Mouse (Mus musculus): ENCODE measurements around the gene L3mbtl4. TPM values are rescaled to one million over a fixed set of nuclear protein-coding genes. Genes with fewer than 3 reads are reported as not detected.

L3mbtl4 gene
- polyA plus RNA-seq, 1 experiment, result not detected

GRCm38 (mm10) chr17:68750513-68750912 lies 476.9 kb downstream of the L3mbtl4 start:
- no peak overlapping the region for H3K27ac ChIP-seq (ENCODE audit: control insufficient read depth, insufficient read depth, low read length)
- TF ChIP-seq CTCF (IDR thresholded peaks at IDR 0.05; ENCODE audit: borderline replicate concordance, control insufficient read depth, extremely low read depth, insufficient read depth, low read length, poor library complexity) (no peak), POLR2A (IDR thresholded peaks at IDR 0.05; ENCODE audit: control insufficient read depth, extremely low read depth, insufficient read depth, low read length, poor library complexity) (no peak)
- no peaks in the 10 kb centered on the region for H3K4me1 ChIP-seq (replicated peaks; ENCODE audit: control insufficient read depth, insufficient read depth, low read length)
- no peak for DNase-seq
- H3K27me3 ChIP-seq (ENCODE audit: control insufficient read depth, insufficient read depth, low read length), result no peaks in the 10 kb centered on the region
- no peaks in the 10 kb centered on the region for H3K36me3 ChIP-seq (ENCODE audit: control insufficient read depth, insufficient read depth, low read length)
- no peak overlapping the region for H3K4me3 ChIP-seq (ENCODE audit: control insufficient read depth, insufficient read depth, low read length)
- WGBS, result 80% methylated on average over 6 of the region's 6 CpGs

GRCm38 (mm10) chr17:68753112-68753511 lies 479.5 kb downstream of the L3mbtl4 start:
- DNase-seq, result no peak
- Histone ChIP-seq H3K36me3 (ENCODE audit: control insufficient read depth, insufficient read depth, low read length) (no peaks in the 10 kb centered on the region), H3K4me3 (ENCODE audit: control insufficient read depth, insufficient read depth, low read length) (no peak overlapping the region), H3K27me3 (ENCODE audit: control insufficient read depth, insufficient read depth, low read length) (no peaks in the 10 kb centered on the region), H3K4me1 (replicated peaks; ENCODE audit: control insufficient read depth, insufficient read depth, low read length) (no peaks in the 10 kb centered on the region), H3K27ac (ENCODE audit: control insufficient read depth, insufficient read depth, low read length) (no peak overlapping the region)
- TF ChIP-seq POLR2A (IDR thresholded peaks at IDR 0.05; ENCODE audit: control insufficient read depth, extremely low read depth, insufficient read depth, low read length, poor library complexity) (no peak), CTCF (IDR thresholded peaks at IDR 0.05; ENCODE audit: borderline replicate concordance, control insufficient read depth, extremely low read depth, insufficient read depth, low read length, poor library complexity) (no peak)
- 87% methylated on average over 7 of the region's 7 CpGs for WGBS

- 94% methylated on average over 11 of the region's 11 CpGs for WGBS
- H3K36me3 ChIP-seq (ENCODE audit: control insufficient read depth, insufficient read depth, low read length), result no peaks in the 10 kb centered on the region
- no peak for DNase-seq
- no peak for TF ChIP-seq CTCF (IDR thresholded peaks at IDR 0.05; ENCODE audit: borderline replicate concordance, control insufficient read depth, extremely low read depth, insufficient read depth, low read length, poor library complexity)
- no peak overlapping the region for H3K27ac ChIP-seq (ENCODE audit: control insufficient read depth, insufficient read depth, low read length)
- no peak overlapping the region for H3K4me3 ChIP-seq (ENCODE audit: control insufficient read depth, insufficient read depth, low read length)
- H3K27me3 ChIP-seq (ENCODE audit: control insufficient read depth, insufficient read depth, low read length), result no peaks in the 10 kb centered on the region
- H3K4me1 ChIP-seq (replicated peaks; ENCODE audit: control insufficient read depth, insufficient read depth, low read length), result no peaks in the 10 kb centered on the region
Observed at GRCm38 (mm10) chr17:68754789-68755188, 481.2 kb downstream of the L3mbtl4 start.

GRCm38 (mm10) chr17:68758428-68758827 lies 484.8 kb downstream of the L3mbtl4 start:
- 40% methylated on average over 5 of the region's 5 CpGs for WGBS
- TF ChIP-seq CTCF (IDR thresholded peaks at IDR 0.05; ENCODE audit: borderline replicate concordance, control insufficient read depth, extremely low read depth, insufficient read depth, low read length, poor library complexity), result no peak
- TF ChIP-seq POLR2A (IDR thresholded peaks at IDR 0.05; ENCODE audit: control insufficient read depth, extremely low read depth, insufficient read depth, low read length, poor library complexity), result no peak
- H3K27me3 ChIP-seq (ENCODE audit: control insufficient read depth, insufficient read depth, low read length), result no peaks in the 10 kb centered on the region
- H3K4me1 ChIP-seq (replicated peaks; ENCODE audit: control insufficient read depth, insufficient read depth, low read length), result no peaks in the 10 kb centered on the region
- H3K27ac ChIP-seq (ENCODE audit: control insufficient read depth, insufficient read depth, low read length), result no peak overlapping the region
- no peak for DNase-seq
- H3K36me3 ChIP-seq (ENCODE audit: control insufficient read depth, insufficient read depth, low read length), result no peaks in the 10 kb centered on the region
- H3K4me3 ChIP-seq (ENCODE audit: control insufficient read depth, insufficient read depth, low read length), result no peak overlapping the region

GRCm38 (mm10) chr17:68758936-68759335 lies 485.3 kb downstream of the L3mbtl4 start:
- no peak for DNase-seq
- Histone ChIP-seq H3K36me3 (ENCODE audit: control insufficient read depth, insufficient read depth, low read length) (no peaks in the 10 kb centered on the region), H3K27me3 (ENCODE audit: control insufficient read depth, insufficient read depth, low read length) (no peaks in the 10 kb centered on the region), H3K4me1 (replicated peaks; ENCODE audit: control insufficient read depth, insufficient read depth, low read length) (no peaks in the 10 kb centered on the region), H3K4me3 (ENCODE audit: control insufficient read depth, insufficient read depth, low read length) (no peak overlapping the region), H3K27ac (ENCODE audit: control insufficient read depth, insufficient read depth, low read length) (no peak overlapping the region)
- TF ChIP-seq CTCF (IDR thresholded peaks at IDR 0.05; ENCODE audit: borderline replicate concordance, control insufficient read depth, extremely low read depth, insufficient read depth, low read length, poor library complexity) (no peak), POLR2A (IDR thresholded peaks at IDR 0.05; ENCODE audit: control insufficient read depth, extremely low read depth, insufficient read depth, low read length, poor library complexity) (no peak)
- WGBS, result 88% methylated on average over 3 of the region's 3 CpGs

- H3K27me3 ChIP-seq (ENCODE audit: control insufficient read depth, insufficient read depth, low read length), result no peaks in the 10 kb centered on the region
Observed at GRCm38 (mm10) chr17:68759978-68760377, 486.4 kb downstream of the L3mbtl4 start.

GRCm38 (mm10) chr17:68764329-68764880 lies 490.8 kb downstream of the L3mbtl4 start:
- 87% methylated on average over 10 of the region's 10 CpGs for WGBS
- no peak for DNase-seq
- Histone ChIP-seq H3K36me3 (ENCODE audit: control insufficient read depth, insufficient read depth, low read length) (no peaks in the 10 kb centered on the region), H3K27me3 (ENCODE audit: control insufficient read depth, insufficient read depth, low read length) (no peaks in the 10 kb centered on the region), H3K4me1 (replicated peaks; ENCODE audit: control insufficient read depth, insufficient read depth, low read length) (no peaks in the 10 kb centered on the region), H3K27ac (ENCODE audit: control insufficient read depth, insufficient read depth, low read length) (no peak overlapping the region), H3K4me3 (ENCODE audit: control insufficient read depth, insufficient read depth, low read length) (no peak overlapping the region)
- TF ChIP-seq CTCF (IDR thresholded peaks at IDR 0.05; ENCODE audit: borderline replicate concordance, control insufficient read depth, extremely low read depth, insufficient read depth, low read length, poor library complexity), result no peak

More at GRCm38 (mm10) chr17:68759978-68760377, 486.4 kb downstream of the L3mbtl4 start:
- DNase-seq, result no peak
- Histone ChIP-seq H3K36me3 (ENCODE audit: control insufficient read depth, insufficient read depth, low read length) (no peaks in the 10 kb centered on the region), H3K27ac (ENCODE audit: control insufficient read depth, insufficient read depth, low read length) (no peak overlapping the region), H3K4me1 (replicated peaks; ENCODE audit: control insufficient read depth, insufficient read depth, low read length) (no peaks in the 10 kb centered on the region), H3K4me3 (ENCODE audit: control insufficient read depth, insufficient read depth, low read length) (no peak overlapping the region)
- TF ChIP-seq POLR2A (IDR thresholded peaks at IDR 0.05; ENCODE audit: control insufficient read depth, extremely low read depth, insufficient read depth, low read length, poor library complexity) (no peak), CTCF (IDR thresholded peaks at IDR 0.05; ENCODE audit: borderline replicate concordance, control insufficient read depth, extremely low read depth, insufficient read depth, low read length, poor library complexity) (no peak)
- 92% methylated on average over 1 of the region's 1 CpGs for WGBS

All from thymus, adult 2 months (tissue).